Mouse (Mus musculus) intestine, embryonic 16.5 days (tissue): ENCODE measurements around the gene Emc6. TPM values are rescaled to one million over a fixed set of nuclear protein-coding genes. Genes with fewer than 3 reads are reported as not detected.

Experiments
- ATAC-seq: fragments of 200-750 bp; cut with Nextera tagmentation; 2 replicates; pipeline ENCODE4 v1.8.0; 2017; ENCODE audit warnings: moderate TSS enrichment, moderate library complexity
- H3K27ac ChIP-seq: fragments of 300-500 bp; sonication (generic); 2 replicates; pipeline ENCODE4 v1.5.1; 2014; ENCODE audit warnings: mild to moderate bottlenecking, low read length
- H3K27me3 ChIP-seq: fragments of 300-500 bp; sonication (generic); replicated peaks from 2 replicates; pipeline ENCODE4 v1.6.1; 2014; ENCODE audit warnings: low read length, control low read depth, mixed read lengths; ENCODE audit not compliant: control insufficient read depth, insufficient read depth
- H3K36me3 ChIP-seq: fragments of 300-500 bp; sonication (generic); 2 replicates; pipeline ENCODE4 v1.6.1; 2014; ENCODE audit warnings: low read length, control low read depth; ENCODE audit not compliant: control insufficient read depth, insufficient read depth
- H3K4me1 ChIP-seq: fragments of 300-500 bp; sonication (generic); 2 replicates; pipeline ENCODE4 v1.6.1; 2014; ENCODE audit warnings: low read length, control low read depth, mixed read lengths; ENCODE audit not compliant: control insufficient read depth, insufficient read depth
- H3K4me2 ChIP-seq: fragments of 300-500 bp; sonication (generic); 2 replicates; pipeline ENCODE4 v1.6.1; 2014; ENCODE audit warnings: low read depth, low read length, control low read depth
- H3K4me3 ChIP-seq: fragments of 300-500 bp; sonication (generic); 2 replicates; pipeline ENCODE4 v1.5.1; 2014; ENCODE audit warnings: mild to moderate bottlenecking, low read length
- H3K9ac ChIP-seq: fragments of 300-500 bp; sonication (generic); 2 replicates; pipeline ENCODE4 v1.6.1; 2014; ENCODE audit warnings: low read depth, low read length
- H3K9me3 ChIP-seq: fragments of 300-500 bp; sonication (generic); 2 replicates; pipeline ENCODE4 v1.6.1; 2016; ENCODE audit warnings: low read length, control low read depth; ENCODE audit not compliant: control insufficient read depth
- WGBS: fragments of 180-500 bp; shearing (Covaris S2); extraction: QIAGEN DNeasy Blood & Tissue Kit; methylation state at CpG from one replicate; pipeline ENCODE4 v1.1.7; 2014; 5-methylcytosine and 5-hydroxymethylcytosine counted together
- polyA plus RNA-seq: library from polyadenylated mRNA; unstranded; fragments of >200 nt; fragmentation: Nextera tagmentation; extraction: Ambion mirVana; gene quantifications from 2 replicates; pipeline ENCODE4 v1.2.1, GENCODE M21; 2015

The Emc6 gene
- polyA plus RNA-seq, 1 experiment from 2014 or later = 121 TPM

- no peak overlapping the region for H3K4me2 ChIP-seq
- no peak overlapping the region for H3K4me3 ChIP-seq
- no peaks in the 10 kb centered on the region for H3K9me3 ChIP-seq
- H3K36me3 ChIP-seq = no peaks in the 10 kb centered on the region
- H3K27ac ChIP-seq = no peak overlapping the region
- 84% methylated on average over 8 of the region's 8 CpGs for WGBS
- H3K27me3 ChIP-seq = no peaks in the 10 kb centered on the region
- H3K4me1 ChIP-seq = peaks cover 5% of the 10 kb centered on the region; the same call in 1 of the 2 replicates
- no peak overlapping the region for H3K9ac ChIP-seq
- ATAC-seq = no peak
Measured at GRCm38 (mm10) chr11:73168071-73168470, 8.8 kb downstream of the Emc6 start.

GRCm38 (mm10) chr11:73162284-73162683, 14.6 kb downstream of the Emc6 start:
- peaks cover 12% of the 10 kb centered on the region; the same call in 1 of the 2 replicates for H3K27me3 ChIP-seq
- H3K4me2 ChIP-seq = no peak overlapping the region
- H3K9ac ChIP-seq = no peak overlapping the region
- H3K9me3 ChIP-seq = no peaks in the 10 kb centered on the region
- ATAC-seq = no peak
- no peaks in the 10 kb centered on the region for H3K4me1 ChIP-seq
- H3K27ac ChIP-seq = no peak overlapping the region
- WGBS = 59% methylated on average over 5 of the region's 5 CpGs
- no peak overlapping the region for H3K4me3 ChIP-seq
- H3K36me3 ChIP-seq = no peaks in the 10 kb centered on the region

- Histone ChIP-seq H3K27me3 (peaks cover 12% of the 10 kb centered on the region; the same call in 1 of the 2 replicates), H3K27ac (no peak overlapping the region), H3K9ac (no peak overlapping the region), H3K4me2 (no peak overlapping the region), H3K36me3 (no peaks in the 10 kb centered on the region), H3K9me3 (no peaks in the 10 kb centered on the region), H3K4me3 (no peak overlapping the region), H3K4me1 (no peaks in the 10 kb centered on the region)
- ATAC-seq = no peak
- WGBS = 79% methylated on average over 4 of the region's 4 CpGs
Measured at GRCm38 (mm10) chr11:73161616-73162015, 15.2 kb downstream of the Emc6 start.

GRCm38 (mm10) chr11:73160811-73161200, 16.0 kb downstream of the Emc6 start:
- Histone ChIP-seq H3K4me3 (peak overlapping the region; percentile 51), H3K27ac (no peak overlapping the region), H3K9ac (peak overlapping the region; percentile 59; the same call in 1 of the 2 replicates), H3K27me3 (peaks cover 12% of the 10 kb centered on the region; the same call in 1 of the 2 replicates), H3K4me2 (peak overlapping the region; percentile 85), H3K36me3 (no peaks in the 10 kb centered on the region), H3K4me1 (no peaks in the 10 kb centered on the region), H3K9me3 (no peaks in the 10 kb centered on the region)
- ATAC-seq = no peak
- 32% methylated on average over 6 of the region's 6 CpGs for WGBS

GRCm38 (mm10) chr11:73159957-73160810, 16.7 kb downstream of the Emc6 start, which contains the start of gene P2rx5:
Gene P2rx5, plus strand, starts transcription at chr11:73160421.
- Histone ChIP-seq H3K27ac (no peak within 1 kb of the TSS), H3K4me1 (no peaks in the 10 kb centered on the region), H3K36me3 (no peaks in the 10 kb centered on the region), H3K4me2 (peak within 1 kb of the TSS; percentile 85), H3K4me3 (peak within 1 kb of the TSS; percentile 51), H3K9ac (peak within 1 kb of the TSS; percentile 59), H3K27me3 (peaks cover 12% of the 10 kb centered on the region; the same call in 1 of the 2 replicates), H3K9me3 (no peaks in the 10 kb centered on the region)
- ATAC-seq = peak; percentile 89
- WGBS = 4% methylated on average over 49 of the region's 49 CpGs

GRCm38 (mm10) chr11:73155071-73155470, 21.8 kb downstream of the Emc6 start:
- Histone ChIP-seq H3K27me3 (0 out of 2 replicates have a peak, but pooled peaks cover 4% of the 10 kb centered on the region), H3K4me3 (no peak overlapping the region), H3K4me1 (no peaks in the 10 kb centered on the region), H3K9ac (no peak overlapping the region), H3K4me2 (no peak overlapping the region), H3K27ac (no peak overlapping the region), H3K9me3 (no peaks in the 10 kb centered on the region), H3K36me3 (no peaks in the 10 kb centered on the region)
- WGBS = 72% methylated on average over 6 of the region's 6 CpGs
- ATAC-seq = no peak

- Histone ChIP-seq H3K27ac (no peak overlapping the region), H3K4me3 (no peak overlapping the region), H3K4me2 (no peak overlapping the region), H3K36me3 (no peaks in the 10 kb centered on the region), H3K9ac (no peak overlapping the region), H3K9me3 (no peaks in the 10 kb centered on the region), H3K4me1 (no peaks in the 10 kb centered on the region), H3K27me3 (no peaks in the 10 kb centered on the region)
- no peak for ATAC-seq
- 83% methylated on average over 9 of the region's 9 CpGs for WGBS
Measured at GRCm38 (mm10) chr11:73148209-73148608, 28.6 kb downstream of the Emc6 start.

- 55% methylated on average over 7 of the region's 7 CpGs for WGBS
- H3K4me2 ChIP-seq = no peak overlapping the region
- H3K4me1 ChIP-seq = no peaks in the 10 kb centered on the region
- no peak overlapping the region for H3K9ac ChIP-seq
- no peaks in the 10 kb centered on the region for H3K36me3 ChIP-seq
- H3K27me3 ChIP-seq = no peaks in the 10 kb centered on the region
- H3K4me3 ChIP-seq = no peak overlapping the region
- H3K9me3 ChIP-seq = no peaks in the 10 kb centered on the region
- ATAC-seq = no peak
- H3K27ac ChIP-seq = no peak overlapping the region
Measured at GRCm38 (mm10) chr11:73146975-73147365, 29.9 kb downstream of the Emc6 start.

GRCm38 (mm10) chr11:73146026-73146974, 30.5 kb downstream of the Emc6 start:
- 64% methylated on average over 11 of the region's 11 CpGs for WGBS
- no peak overlapping the region for H3K4me2 ChIP-seq

More at GRCm38 (mm10) chr11:73146026-73146974, 30.5 kb downstream of the Emc6 start:
- H3K27me3 ChIP-seq = no peaks in the 10 kb centered on the region
- H3K4me3 ChIP-seq = no peak overlapping the region
- H3K9ac ChIP-seq = no peak overlapping the region
- no peaks in the 10 kb centered on the region for H3K4me1 ChIP-seq
- no peaks in the 10 kb centered on the region for H3K36me3 ChIP-seq
- H3K9me3 ChIP-seq = no peaks in the 10 kb centered on the region
- no peak for ATAC-seq
- no peak overlapping the region for H3K27ac ChIP-seq
